Mouse (Mus musculus): ENCODE measurements around the gene Pkd1.

The Pkd1 gene

DNA sequence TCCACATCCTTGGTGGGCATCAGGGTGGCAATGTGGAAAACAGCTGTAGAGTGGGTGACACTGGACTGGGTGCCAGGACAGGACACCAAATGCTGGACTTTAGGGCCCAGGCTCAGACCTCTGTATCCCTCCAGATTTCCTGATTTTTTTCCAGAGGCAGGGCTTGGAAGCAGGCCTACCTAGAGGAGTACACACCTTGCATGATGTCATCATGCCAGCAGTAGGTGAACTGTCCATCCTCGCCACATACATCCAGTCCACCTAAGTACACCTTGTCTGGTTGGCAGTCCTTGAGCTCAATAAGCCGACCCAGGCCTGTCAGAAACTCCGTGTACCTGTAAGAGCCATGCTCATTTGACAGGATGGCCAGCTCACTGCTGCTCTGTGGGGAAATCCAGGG lies 48.4 kb downstream of the Pkd1 start:
- in situ Hi-C loops (cut with MboI; ENCODE audit: low sequenced_read_pairs), result no loop called here

DNA sequence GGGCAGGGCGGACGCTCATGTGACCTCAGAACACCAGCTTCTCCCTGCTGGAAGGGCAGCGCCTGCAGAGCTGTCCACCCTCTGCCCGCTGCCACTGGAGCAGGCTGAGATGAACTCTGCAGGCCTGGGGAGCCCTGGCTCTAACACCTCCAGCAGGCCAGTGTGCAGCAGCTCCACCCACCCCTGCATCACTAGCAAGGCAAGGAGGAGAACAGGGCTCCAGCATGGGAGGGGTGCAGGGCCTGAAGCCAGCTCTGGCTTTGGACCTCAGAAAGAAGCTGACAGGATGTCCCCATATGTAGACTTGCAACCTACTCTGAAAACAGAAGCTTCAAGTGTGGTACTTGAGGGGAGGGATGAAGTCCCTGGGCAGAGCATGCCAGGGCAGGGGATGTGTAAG lies 50.9 kb downstream of the Pkd1 start:
- in situ Hi-C loops (cut with MboI; ENCODE audit: low sequenced_read_pairs), result no loop called here

DNA sequence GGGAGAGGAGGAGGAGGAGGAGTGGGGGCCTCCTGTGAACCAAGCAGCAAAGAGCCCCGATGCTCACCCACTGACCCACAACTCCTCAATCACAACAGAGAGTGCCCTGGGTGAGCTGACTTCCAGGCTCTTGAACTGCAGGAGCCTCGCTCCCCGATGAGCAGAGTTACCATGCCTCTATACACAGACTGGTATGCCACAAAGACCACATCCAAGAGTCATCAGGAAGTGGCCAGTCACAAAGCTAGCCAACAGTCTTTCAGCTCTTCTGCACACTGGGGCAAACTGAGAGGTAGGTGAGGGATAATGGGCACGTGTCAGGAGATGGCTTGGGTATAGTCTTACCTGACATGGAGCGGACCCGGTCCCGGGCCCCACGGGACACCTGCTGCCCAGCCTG lies 54.3 kb downstream of the Pkd1 start:
- in situ Hi-C loops (cut with MboI; ENCODE audit: low sequenced_read_pairs), result no loop called here

DNA sequence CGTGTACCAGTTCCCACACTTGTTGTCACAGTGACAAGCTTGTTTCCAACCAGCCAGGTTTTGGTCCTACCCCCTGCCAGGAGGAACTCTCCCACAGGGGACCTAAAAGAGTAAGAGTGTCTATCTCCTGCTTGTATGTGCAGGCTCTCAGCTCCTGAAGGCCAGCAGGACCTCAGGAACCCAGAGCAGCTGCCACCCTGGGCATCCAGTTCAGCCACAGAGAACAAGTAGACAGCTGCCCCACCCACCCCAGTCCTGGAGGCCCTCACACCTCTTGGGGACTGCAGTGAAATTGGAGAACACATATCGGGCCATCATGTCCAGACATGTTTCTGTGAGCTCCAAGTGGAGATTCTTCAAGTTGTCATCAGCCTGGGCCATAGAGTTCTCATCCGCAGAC lies 54.9 kb downstream of the Pkd1 start:
- in situ Hi-C loops (cut with MboI; ENCODE audit: low sequenced_read_pairs), result no loop called here

DNA sequence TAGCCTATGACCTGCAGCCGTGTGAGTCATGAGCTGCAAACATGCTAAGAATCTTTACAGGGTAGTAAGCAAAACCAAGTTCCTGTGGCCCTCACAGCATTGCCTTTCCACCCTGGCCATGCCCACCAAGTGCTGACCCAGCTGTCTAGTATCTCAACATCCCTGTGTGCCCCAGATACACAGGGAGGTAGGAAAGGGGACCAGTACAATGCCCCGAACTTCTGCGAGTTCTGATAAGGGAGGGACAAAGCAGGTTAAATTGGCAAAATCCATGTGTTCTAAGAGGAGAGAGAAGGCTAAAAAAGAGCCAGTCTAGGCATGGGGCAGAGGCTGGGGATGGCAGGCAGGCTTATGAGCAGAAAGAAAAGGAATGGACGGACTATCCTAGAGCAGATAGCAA lies 58.7 kb downstream of the Pkd1 start:
- in situ Hi-C loops (cut with MboI; ENCODE audit: low sequenced_read_pairs), result no loop called here

DNA sequence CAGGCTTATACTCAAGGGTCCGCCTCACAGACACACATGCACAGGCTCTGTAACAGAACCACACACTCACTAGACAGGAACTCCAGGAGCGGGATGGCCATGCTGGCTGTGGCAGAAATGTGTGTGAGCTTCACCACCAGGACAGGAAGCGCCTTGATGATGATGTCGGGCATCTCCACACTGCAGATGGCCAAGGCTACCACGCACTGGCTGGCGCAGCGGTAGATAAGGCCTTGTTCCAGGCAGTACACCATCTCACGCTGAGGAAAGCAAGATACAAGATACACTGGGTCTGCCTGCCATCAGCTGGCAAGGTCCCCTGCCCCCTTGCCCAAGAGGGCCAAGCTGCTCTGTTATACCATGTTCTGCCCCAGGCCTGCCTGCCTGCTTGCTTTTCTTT lies 59.2 kb downstream of the Pkd1 start:
- in situ Hi-C loops (cut with MboI; ENCODE audit: low sequenced_read_pairs), result no loop called here

DNA sequence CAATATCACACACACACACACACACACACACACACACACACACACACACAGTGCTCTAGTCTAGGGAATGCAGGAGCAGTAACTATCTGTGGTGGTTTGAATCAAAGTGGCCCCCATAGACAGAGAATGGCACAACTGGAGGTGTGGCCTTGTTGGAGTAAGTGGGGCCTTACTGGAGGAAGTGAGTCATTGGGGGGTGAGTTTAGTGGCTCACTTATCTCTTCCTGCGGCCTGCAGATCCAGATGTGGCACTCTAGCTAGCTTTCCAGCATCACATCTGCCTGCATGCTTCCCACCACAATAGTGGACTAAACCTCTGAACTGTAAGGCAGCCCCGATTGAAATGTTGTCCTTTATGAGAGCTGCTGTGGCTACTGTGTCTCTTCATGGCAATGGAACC lies 61.1 kb downstream of the Pkd1 start:
- in situ Hi-C loops (cut with MboI; ENCODE audit: low sequenced_read_pairs), result no loop called here

DNA sequence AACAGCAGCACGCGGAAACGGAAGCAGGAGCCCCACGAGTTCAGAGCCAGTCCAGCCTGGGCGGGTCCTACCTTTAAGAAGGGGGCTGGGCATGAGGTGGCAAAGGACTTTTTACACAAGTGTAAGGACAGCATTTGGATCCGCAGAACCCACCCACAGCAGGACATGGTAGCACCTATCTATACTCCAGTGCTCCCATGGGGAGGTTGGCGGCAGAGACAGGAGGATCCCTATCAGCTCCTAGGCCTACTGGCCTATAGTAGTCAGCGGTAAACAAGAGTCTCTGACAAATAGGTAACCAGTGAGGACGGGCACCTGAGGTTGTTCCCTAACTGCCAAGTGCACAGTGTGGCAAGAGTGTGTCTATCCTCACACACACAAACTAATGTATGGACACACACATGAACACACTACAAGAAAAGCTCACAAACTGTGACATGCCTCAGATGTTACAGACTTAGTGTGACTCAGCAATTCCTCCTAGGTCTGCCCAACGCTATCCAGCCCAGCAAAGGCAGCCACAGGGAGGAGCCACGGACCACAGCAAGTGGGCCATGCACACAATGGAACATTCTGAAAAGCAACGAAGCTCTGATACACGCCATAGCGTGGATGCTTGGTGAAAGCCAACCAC lies 68.0 kb downstream of the Pkd1 start:
- in situ Hi-C loops (cut with MboI; ENCODE audit: low sequenced_read_pairs), result no loop called here

DNA sequence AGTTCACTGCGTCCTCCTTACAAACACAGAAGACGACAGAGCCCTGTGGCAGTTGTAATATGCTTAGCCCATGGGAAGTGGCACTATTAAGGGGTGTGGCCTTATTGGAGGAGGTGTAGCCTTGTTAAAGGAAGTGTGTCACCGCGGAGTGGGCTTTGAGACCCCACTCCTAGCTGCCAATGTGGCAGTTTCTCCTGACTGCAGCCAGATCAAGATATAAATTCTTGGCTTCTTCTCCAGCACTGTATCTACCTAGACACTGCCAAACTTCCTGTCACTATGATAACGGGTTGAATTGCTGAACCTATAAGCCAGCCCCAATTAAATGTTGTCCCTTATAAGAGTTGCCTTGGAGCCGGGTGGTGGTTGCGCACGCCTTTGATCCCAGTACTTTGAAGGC lies 75.8 kb downstream of the Pkd1 start:
- in situ Hi-C loops (cut with MboI; ENCODE audit: low sequenced_read_pairs), result no loop called here

DNA sequence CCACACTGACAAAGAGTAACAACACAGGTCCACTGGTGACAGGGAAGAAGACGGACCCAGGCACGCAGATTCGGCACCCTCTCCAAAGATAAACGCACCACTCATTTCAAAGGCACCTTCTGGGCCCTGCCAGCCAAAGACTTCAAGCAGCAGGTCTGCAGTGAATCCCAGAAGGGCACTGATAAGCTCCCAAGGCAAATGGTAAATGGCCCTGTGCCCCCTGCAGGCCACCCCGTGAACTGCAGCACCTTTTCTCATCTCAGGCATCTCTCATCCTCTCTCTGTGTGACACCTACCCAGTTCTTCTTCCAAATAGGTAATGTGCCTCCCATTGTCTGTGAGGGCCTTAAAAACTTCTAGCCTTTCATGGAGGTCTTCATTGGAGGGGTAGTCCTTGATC lies 79.0 kb downstream of the Pkd1 start:
- in situ Hi-C loops (cut with MboI; ENCODE audit: low sequenced_read_pairs), result no loop called here

DNA sequence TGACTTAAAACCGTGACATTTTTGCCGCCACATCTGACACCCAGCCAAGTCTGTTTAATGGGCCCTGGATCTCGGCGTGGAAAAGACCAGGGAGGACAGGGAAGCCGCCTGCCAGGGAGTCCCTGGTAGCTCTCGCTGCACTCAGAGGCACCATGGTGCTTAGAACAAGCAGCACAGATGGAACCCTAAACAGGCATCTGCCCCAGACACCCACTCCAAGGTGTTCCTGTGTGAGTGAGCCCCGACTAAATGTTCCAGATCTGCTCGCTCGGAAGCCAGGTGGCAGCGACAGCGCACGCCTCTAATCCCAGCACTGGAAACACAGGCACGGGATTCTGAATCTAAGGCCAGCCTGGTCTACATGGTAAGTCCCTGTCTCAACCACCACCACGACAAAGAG lies 80.4 kb downstream of the Pkd1 start:
- in situ Hi-C loops (cut with MboI; ENCODE audit: low sequenced_read_pairs), result no loop called here

DNA sequence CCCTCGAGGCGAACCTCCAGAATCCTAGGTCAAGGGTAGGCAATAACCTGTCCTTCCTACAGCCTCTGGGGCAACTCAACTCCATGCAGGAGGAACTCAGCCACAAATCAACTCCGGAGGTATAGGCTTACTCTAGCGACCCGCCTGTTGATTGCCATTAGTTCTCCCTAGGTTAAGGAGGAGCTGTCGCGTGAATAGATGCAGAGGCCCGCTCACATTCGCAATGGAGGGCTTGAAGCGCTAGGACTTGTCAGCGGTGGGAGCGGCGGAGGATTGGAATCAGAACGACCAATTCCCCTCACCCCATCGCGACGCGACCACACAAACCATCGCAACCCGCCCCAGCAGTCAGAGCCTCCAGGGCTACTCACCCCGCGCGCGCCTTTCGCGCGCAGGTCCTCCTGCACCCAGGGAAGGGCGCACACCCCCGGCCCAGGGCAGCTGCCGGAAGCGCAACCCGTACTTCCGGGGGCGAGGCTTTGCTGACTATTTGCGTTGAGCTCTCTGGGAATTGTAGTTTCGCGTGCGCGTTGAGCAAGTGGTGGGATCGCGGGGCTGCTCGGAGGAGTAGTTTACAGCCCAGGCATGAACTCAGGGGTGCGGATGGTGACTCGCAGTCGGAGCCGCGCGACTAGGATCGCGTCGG lies 82.7 kb downstream of the Pkd1 start, which contains the start of the genes Tsc2 and Nthl1:
TSS of gene Tsc2 (minus strand) at position 464 of the 646 bp plus-strand sequence.
TSS of gene Nthl1 (plus strand) at position 514 of the 646 bp plus-strand sequence.
- in situ Hi-C loops (cut with MboI; ENCODE audit: low sequenced_read_pairs), result no loop called here

DNA sequence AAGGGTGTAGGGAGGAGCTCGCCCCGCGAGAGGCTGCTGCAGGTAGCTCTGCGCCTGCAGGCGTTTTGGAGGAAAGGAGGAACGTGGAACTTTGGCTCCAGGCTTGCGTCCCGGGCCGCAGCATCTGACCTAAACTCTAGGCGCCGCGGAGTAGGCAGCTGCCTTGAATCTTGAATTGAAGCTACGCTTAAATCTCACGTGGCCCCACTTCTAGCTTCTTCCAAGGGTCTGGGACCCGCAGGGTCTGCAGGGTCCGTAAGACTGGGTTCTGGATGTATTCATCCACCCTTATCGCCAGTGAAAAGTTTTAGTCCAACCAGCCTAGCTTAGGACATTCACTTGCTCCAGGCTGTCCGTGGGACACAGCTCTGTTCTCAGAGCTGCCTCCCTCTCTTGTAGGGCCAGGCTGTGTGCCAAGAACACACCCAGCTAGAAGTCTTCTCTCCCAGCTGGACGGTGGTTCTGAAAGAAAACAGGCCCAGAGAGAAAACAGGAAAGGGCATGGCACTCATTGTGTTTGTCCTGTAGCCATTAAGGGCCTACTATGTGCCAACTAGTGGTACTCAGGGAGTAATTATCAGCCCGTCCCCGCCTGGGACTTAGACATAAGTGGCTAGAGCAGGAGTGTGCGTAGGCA lies 83.3 kb downstream of the Pkd1 start:
- in situ Hi-C loops (cut with MboI; ENCODE audit: low sequenced_read_pairs), result no loop called here

DNA sequence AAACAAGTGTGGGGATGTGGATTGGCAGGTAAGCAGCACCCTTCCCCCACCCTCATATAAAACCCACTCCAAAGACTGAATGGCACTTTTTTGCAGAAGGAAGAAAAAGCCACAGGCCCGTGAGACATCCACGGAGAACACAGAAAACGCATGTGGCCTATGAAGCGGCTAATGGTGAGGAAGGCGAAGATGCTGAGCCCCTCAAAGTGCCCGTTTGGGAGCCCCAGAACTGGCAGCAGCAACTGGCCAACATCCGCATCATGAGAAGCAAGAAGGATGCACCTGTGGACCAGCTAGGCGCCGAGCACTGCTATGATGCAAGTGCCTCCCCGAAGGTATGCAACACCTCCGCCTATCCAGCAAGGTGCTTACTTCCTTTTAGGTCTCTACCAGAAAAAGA lies 84.2 kb downstream of the Pkd1 start:
- in situ Hi-C loops (cut with MboI; ENCODE audit: low sequenced_read_pairs), result no loop called here

DNA sequence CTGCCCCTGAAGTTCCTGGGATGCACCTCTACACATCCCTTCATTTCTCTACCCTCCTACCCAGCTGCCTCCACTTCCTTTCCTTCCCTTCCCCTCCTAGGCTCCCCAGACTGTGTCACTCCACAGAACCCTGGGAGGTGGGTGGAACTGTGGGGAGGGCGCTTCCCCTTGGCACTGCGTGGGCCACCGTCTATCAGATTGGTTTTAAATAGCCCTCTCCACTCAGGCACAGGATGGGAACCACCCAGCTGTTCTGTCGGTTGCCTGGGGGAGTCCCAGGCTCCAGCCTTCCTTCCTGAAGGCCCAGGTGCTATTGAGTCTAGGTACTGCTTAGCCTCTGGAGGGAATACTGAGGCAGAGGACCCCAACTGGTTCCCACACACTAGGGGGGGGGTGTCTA lies 85.4 kb downstream of the Pkd1 start:
- in situ Hi-C loops (cut with MboI; ENCODE audit: low sequenced_read_pairs), result no loop called here

DNA sequence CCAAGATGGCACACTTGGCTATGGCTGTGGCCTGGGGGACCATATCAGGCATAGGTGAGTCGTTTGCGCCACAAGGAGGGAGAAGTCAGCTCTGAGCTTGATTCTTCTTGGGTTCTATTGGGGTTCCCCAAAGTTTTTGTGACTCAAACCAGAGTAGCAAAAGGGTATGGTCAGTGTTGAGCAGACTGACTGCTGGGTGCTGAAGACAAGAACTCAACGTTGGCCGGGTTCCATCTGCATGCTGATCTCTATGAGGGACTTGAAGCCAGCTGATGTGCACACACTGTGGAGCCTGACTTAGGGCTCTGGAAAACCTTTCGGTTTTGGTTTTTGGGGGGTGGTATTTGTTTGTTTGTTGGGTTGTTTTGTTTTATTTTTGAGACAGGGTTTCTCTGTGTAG lies 86.1 kb downstream of the Pkd1 start:
- in situ Hi-C loops (cut with MboI; ENCODE audit: low sequenced_read_pairs), result no loop called here

DNA sequence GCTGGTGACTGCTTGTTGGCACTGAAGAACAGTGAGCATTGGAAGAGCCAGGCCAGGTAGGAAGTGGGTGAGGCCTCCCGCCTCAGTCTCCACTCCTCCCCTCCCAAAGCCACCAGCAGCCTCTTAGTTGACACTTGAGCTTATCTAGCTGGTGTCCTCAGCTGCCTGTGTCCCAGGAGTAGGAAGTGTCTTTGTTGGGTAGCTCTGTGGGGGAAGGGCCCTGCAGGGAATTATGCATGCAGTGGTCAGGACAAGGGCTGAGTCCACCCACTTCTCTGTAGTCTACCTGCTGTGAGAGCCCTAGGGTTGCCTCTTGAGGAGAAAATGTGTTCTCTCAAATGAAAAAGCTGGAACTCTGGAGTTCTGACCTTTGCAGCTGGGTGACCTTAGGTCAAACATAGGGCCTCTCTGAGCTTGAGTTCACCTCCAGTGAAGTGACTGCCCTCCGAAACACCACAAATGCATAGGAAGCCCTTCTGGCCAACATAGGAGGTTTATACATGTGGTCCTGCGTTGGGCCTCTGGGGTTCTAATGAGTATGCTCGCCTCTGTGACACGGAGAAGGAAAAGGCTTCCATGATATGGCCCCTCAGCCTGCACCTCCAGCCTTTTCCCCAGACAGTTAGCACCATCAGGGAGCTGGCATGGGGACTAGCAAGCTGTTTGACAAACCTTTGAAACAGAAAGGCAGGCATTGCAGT lies 87.3 kb downstream of the Pkd1 start:
- in situ Hi-C loops (cut with MboI; ENCODE audit: low sequenced_read_pairs), result no loop called here

DNA sequence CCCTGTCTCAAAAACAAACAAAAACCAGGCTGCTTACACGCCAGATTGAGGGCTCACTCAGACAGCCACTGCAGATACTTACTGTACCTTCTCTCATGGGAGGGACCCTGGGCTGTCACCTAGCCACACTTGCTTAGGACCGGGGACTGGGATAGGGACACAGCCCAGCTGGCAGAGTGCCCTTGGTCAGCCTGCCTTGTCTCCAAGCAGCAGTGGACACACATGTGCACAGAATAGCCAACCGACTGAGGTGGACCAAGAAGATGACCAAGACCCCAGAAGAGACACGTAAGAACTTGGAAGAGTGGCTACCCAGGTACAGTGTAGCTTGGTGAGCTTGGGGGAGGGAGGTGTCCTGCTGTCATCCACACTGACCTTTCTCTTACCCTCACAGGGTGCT lies 88.6 kb downstream of the Pkd1 start:
- in situ Hi-C loops (cut with MboI; ENCODE audit: low sequenced_read_pairs), result no loop called here

DNA sequence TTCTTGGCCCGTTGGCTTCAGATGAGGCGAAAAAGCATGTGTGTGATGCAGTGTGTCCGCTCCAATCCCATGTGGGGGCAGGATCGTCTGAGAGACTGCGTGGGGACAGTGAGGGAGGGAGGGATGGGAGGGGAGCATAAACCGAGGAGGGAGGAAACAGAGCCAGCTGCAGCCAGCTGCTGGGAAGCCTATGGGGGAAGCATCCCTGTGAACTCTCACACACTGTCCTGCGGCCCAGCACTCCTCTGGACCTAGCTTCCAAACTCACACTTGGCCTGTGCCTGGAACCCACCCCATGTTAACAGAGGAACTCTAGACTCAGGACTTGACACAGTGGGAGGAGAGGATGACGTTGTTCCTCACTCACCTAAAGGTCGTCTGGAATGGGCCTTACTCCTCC lies 89.2 kb downstream of the Pkd1 start:
- in situ Hi-C loops (cut with MboI; ENCODE audit: low sequenced_read_pairs), result no loop called here

DNA sequence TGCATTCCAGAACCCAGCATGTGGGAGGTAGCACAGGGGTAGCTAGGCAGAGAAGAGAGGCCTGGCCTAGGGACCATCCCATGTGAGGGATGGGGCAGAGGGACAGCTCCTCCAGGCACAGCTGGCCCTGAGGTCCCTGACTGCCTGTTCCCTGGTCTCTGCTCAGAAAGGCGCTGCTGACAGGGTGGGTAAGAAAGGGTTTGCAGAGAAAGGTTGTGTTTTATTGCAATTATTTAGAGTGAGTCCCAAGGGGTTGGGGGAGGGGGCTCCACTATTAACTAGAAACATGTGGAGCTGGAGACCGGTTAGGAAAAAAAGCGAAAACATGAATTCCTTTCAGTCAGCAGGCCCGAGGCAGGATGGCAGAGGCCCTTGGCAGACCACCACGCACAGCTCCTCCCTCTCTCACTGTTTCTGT lies 89.9 kb downstream of the Pkd1 start:
- in situ Hi-C loops (cut with MboI; ENCODE audit: low sequenced_read_pairs), result no loop called here

DNA sequence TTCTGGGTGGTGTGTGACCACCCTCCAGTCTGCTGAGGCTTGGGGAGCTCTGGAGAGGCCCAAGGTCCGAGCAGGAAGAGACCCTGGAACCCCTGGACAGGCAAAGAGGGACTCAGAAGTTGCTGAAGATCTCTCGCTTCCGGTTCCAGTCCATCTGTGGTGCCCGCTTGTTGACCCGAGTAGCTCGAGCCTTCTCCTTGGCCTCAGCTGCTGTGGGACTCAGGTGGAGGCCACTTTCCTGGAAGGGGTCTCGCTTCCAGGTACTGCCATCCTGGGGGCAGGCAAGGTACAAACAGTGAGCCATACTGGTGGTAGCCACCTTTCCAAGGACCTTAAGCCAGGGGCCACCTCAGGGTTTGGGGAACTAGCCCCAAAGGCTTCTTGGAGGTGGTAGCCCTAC lies 90.5 kb downstream of the Pkd1 start:
- in situ Hi-C loops (cut with MboI; ENCODE audit: low sequenced_read_pairs), result no loop called here

DNA sequence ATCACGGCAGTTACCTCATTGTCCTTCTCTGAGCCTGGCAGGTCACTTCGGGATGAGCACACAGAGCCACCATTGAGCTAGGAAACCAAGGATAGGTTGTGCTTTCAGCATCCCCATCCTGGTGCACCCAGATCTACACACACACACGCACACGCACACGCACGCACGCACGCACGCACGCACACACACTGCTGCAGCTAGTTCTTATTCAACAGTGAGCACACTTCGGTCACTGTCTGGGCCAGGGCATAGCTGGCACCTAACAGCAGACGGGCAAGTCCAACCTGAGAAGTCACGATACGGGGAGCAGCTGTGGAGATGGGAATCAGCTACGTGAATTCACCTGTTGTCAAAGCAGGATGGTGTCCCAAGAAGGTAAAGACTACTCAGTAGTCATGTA lies 90.9 kb downstream of the Pkd1 start:
- in situ Hi-C loops (cut with MboI; ENCODE audit: low sequenced_read_pairs), result no loop called here

All from CH12F3 (cell line).